Mouse (Mus musculus): ENCODE measurements around the gene Sprr2f.

Sprr2f gene

GRCm38 (mm10) chr3:92364887-92365286 is at the start of gene Sprr2f:
Sprr2f (plus strand) TSS chr3:92365187.
- no peak for DNase-seq (ENCODE audit: low read depth, low spot score)

GRCm38 (mm10) chr3:92316320-92316719 is 48.7 kb upstream of the Sprr2f start, which contains the start of gene Sprr2b:
Sprr2b (plus strand) TSS chr3:92316620.
- DNase-seq (ENCODE audit: low read depth, low spot score) = no peak

GRCm38 (mm10) chr3:92317384-92317783 is 47.6 kb upstream of the Sprr2f start:
- no peak for DNase-seq (ENCODE audit: low read depth, low spot score)

GRCm38 (mm10) chr3:92336278-92336677 is 28.7 kb upstream of the Sprr2f start:
- DNase-seq (ENCODE audit: low read depth, low spot score) = no peak

GRCm38 (mm10) chr3:92338840-92339239 is 26.1 kb upstream of the Sprr2f start, which contains the start of gene Sprr2d:
Sprr2d (plus strand) TSS chr3:92339140.
- DNase-seq (ENCODE audit: low read depth, low spot score) = no peak

- DNase-seq (ENCODE audit: low read depth, low spot score) = no peak
Measured at GRCm38 (mm10) chr3:92351843-92352242, 13.1 kb upstream of the Sprr2f start, which contains the start of gene Sprr2e. Sprr2e (plus strand) TSS chr3:92352143.

- DNase-seq (ENCODE audit: low read depth, low spot score) = no peak
Measured at GRCm38 (mm10) chr3:92361619-92362018, 3.4 kb upstream of the Sprr2f start.

GRCm38 (mm10) chr3:92373613-92374012 is 8.6 kb downstream of the Sprr2f start:
- no peak for DNase-seq (ENCODE audit: low read depth, low spot score)

GRCm38 (mm10) chr3:92385385-92385784 is 20.4 kb downstream of the Sprr2f start, which contains the start of gene Sprr2h:
Sprr2h (plus strand) TSS chr3:92385685.
- no peak for DNase-seq (ENCODE audit: low read depth, low spot score)

- no peak for DNase-seq (ENCODE audit: low read depth, low spot score)
Measured at GRCm38 (mm10) chr3:92394301-92394700, 29.3 kb downstream of the Sprr2f start.

- DNase-seq (ENCODE audit: low read depth, low spot score) = no peak
Measured at GRCm38 (mm10) chr3:92407691-92408090, 42.7 kb downstream of the Sprr2f start, which contains the start of gene Sprr2i. Sprr2i (plus strand) TSS chr3:92407991.
